Mouse (Mus musculus) liver, embryonic 16.5 days (tissue): ENCODE results near the gene Tcirg1. TPM values are rescaled to one million over a fixed set of nuclear protein-coding genes. Genes with fewer than 3 reads are reported as not detected.

Experiments used
- ATAC-seq: fragments of 200-750 bp; cut with Nextera tagmentation; 2 replicates; pipeline ENCODE4 v1.8.0; 2017; ENCODE audit warnings: low read depth, mild to moderate bottlenecking, moderate number of reproducible peaks, moderate library complexity
- H3K27ac ChIP-seq: fragments of 300-500 bp; sonication (generic); 2 replicates; pipeline ENCODE4 v1.5.1; 2014; ENCODE audit warnings: mild to moderate bottlenecking, low read length
- H3K27me3 ChIP-seq: fragments of 300-500 bp; sonication (generic); 2 replicates; pipeline ENCODE4 v1.6.1; 2014; ENCODE audit warnings: low read depth, low read length, mixed read lengths; ENCODE audit not compliant: control insufficient read depth, insufficient read depth
- H3K36me3 ChIP-seq: fragments of 300-500 bp; sonication (generic); 2 replicates; pipeline ENCODE4 v1.6.1; 2014; ENCODE audit warnings: mild to moderate bottlenecking; ENCODE audit not compliant: control insufficient read depth, insufficient read depth
- H3K4me1 ChIP-seq: fragments of 300-500 bp; sonication (generic); 2 replicates; pipeline ENCODE4 v1.6.1; 2014; ENCODE audit warnings: low read depth, low read length, mixed read lengths; ENCODE audit not compliant: control insufficient read depth
- H3K4me2 ChIP-seq: fragments of 300-500 bp; sonication (generic); 2 replicates; pipeline ENCODE4 v1.6.1; 2014; ENCODE audit warnings: low read depth, low read length, mixed read lengths
- H3K4me3 ChIP-seq: fragments of 300-500 bp; sonication (generic); 2 replicates; pipeline ENCODE4 v1.5.1; 2014; ENCODE audit warnings: low read depth, mild to moderate bottlenecking, low read length
- H3K9ac ChIP-seq: fragments of 300-500 bp; sonication (generic); 2 replicates; pipeline ENCODE4 v1.6.1; 2014; ENCODE audit warnings: low read depth, low read length
- H3K9me3 ChIP-seq: fragments of 300-500 bp; sonication (generic); replicated peaks from 2 replicates; pipeline ENCODE4 v1.6.1; 2016; ENCODE audit warnings: low read length; ENCODE audit not compliant: control insufficient read depth
- WGBS: fragments of 180-500 bp; shearing (Covaris S2); extraction: QIAGEN DNeasy Blood & Tissue Kit; methylation state at CpG from one replicate; pipeline ENCODE4 v1.1.7; 2014; ENCODE audit not compliant: insufficient replicate concordance; 5-methylcytosine and 5-hydroxymethylcytosine counted together
- polyA plus RNA-seq: library from polyadenylated mRNA; unstranded; fragments of >200 nt; fragmentation: Nextera tagmentation; extraction: Ambion mirVana; gene quantifications from 2 replicates; pipeline ENCODE4 v1.2.1, GENCODE M21; 2015

Gene Tcirg1
- polyA plus RNA-seq, 1 experiment from 2014 or later = 33.8 TPM

DNA sequence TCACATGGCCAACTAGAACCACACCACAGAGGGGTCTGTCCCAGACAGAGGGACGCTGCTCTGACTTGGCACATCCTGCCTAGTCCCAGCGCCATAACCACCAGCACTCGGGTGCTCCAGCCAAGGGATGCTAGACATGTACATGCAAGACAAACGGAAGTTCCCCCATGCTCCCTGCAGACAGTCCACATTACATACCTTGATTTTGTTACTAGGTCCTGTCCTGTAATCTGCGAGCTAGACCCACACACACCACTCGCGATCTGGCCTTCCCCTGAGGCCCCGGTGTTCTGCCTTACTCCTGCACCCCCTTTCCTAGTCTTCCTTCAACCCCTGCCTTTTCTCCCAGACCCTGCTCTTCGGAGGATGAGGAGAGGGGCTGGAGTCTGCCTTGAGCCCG lies 607 bp downstream of the Tcirg1 start:
- peaks cover 17% of the 10 kb centered on the region for H3K36me3 ChIP-seq
- peak overlapping the region; percentile 74 for H3K4me3 ChIP-seq
- ATAC-seq = no peak
- H3K27me3 ChIP-seq = no peaks in the 10 kb centered on the region
- no peaks in the 10 kb centered on the region for H3K9me3 ChIP-seq
- peaks cover 26% of the 10 kb centered on the region for H3K4me1 ChIP-seq
- H3K27ac ChIP-seq = peak overlapping the region; percentile 83
- 4% methylated on average over 10 of the region's 10 CpGs for WGBS
- peak overlapping the region; percentile 89 for H3K4me2 ChIP-seq
- H3K9ac ChIP-seq = peak overlapping the region; percentile 74

DNA sequence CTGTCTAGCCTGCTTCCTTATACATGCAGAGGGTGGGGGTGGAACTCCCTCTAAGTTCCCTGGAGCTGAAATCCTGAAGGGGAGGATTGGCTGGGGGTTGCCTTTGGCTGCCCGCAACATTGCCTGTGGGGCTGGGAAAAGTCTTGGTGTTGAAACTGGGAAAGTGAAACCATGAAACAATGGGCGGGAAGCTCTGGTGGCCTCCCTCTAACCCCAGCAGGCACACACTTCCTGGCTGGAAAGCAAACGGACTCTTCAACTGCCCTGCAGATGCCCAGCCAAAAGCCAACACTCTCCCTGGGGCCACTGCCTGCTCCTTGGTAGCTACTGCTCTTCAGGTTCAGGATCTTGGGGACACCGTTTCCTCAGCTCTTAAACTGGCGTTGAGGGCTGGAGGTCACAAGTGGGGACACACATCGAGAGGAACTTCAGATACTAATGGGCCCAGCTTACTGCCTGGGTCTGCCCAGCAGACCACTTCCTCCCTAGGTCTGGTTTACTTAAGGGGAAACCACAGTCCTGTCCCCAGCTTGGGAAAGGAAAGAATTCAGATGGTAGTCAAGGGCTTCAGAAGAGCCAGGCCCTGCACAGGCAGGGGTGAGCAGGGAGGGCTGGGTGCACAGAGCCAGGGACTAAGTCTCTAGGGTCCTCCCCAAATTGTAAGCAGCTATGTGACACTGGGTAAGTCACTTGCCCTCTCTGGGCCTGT lies 1.5 kb downstream of the Tcirg1 start:
- H3K36me3 ChIP-seq = peaks cover 17% of the 10 kb centered on the region
- peaks cover 25% of the 10 kb centered on the region for H3K4me1 ChIP-seq
- 10% methylated on average over 6 of the region's 6 CpGs for WGBS
- no peaks in the 10 kb centered on the region for H3K9me3 ChIP-seq
- H3K4me2 ChIP-seq = peak overlapping the region; percentile 89
- no peaks in the 10 kb centered on the region for H3K27me3 ChIP-seq
- no peak for ATAC-seq
- peak overlapping the region; percentile 74 for H3K4me3 ChIP-seq
- H3K27ac ChIP-seq = peak overlapping the region; percentile 83
- H3K9ac ChIP-seq = peak overlapping the region; percentile 74

DNA sequence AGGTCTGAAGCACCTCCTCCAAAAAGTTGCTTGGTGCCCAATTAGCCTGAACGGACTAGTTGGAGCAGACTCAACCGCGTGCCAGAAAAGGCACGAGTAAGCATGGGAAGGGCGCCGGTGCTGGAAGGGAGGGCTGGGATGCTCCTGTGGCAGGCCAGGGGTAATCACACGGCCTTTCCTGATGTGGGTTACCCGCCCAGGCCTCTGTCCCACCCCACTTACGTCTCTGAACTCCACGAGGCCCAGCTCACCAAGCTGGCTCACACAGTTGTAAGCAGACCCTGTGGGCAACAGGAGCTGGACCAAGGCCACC lies 2.6 kb downstream of the Tcirg1 start:
- Histone ChIP-seq H3K36me3 (peaks cover 17% of the 10 kb centered on the region), H3K4me3 (no peak overlapping the region), H3K4me1 (peaks cover 25% of the 10 kb centered on the region), H3K27me3 (no peaks in the 10 kb centered on the region), H3K9me3 (no peaks in the 10 kb centered on the region), H3K9ac (no peak overlapping the region), H3K27ac (no peak overlapping the region), H3K4me2 (no peak overlapping the region; the same call in 1 of the 2 replicates)
- WGBS = 68% methylated on average over 10 of the region's 10 CpGs
- ATAC-seq = no peak

DNA sequence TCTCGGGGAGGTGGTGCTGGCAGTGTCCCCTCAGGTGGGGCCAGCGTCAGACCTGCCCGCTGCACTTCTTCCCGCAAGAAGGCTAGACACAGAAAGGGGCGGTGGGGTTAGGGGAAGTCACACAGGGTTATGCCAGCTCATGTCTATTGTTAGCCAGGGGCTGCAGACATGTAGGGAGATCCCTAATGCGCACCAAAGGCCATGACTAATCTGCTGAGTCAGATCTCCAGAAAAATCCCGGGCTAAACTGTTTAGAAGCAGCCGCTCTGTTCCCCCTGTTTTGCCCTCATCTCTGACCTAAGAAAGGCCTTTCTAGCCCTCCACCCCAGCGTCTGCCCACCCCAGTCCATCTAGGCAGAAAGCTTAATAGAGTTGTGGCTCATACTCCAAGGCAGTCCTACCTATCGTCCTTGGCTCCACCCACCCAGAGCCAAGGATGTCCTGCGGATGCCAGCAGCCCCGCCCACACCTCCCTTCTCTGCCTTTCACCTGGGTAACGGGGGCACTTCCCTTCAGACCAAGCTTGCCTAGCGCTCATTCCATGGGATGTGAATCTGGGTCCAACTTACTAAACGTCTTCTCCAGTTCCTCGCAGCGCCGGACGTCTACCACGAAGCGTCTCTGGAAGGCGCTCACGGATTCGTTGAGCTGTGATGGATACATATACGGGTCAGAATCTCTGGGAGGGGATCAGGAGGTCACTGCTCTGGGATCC lies 3.1 kb downstream of the Tcirg1 start:
- H3K27me3 ChIP-seq = no peaks in the 10 kb centered on the region
- no peaks in the 10 kb centered on the region for H3K9me3 ChIP-seq
- no peak overlapping the region for H3K4me3 ChIP-seq
- H3K36me3 ChIP-seq = peaks cover 14% of the 10 kb centered on the region
- ATAC-seq = no peak
- no peak overlapping the region for H3K9ac ChIP-seq
- H3K4me2 ChIP-seq = no peak overlapping the region
- H3K4me1 ChIP-seq = peaks cover 25% of the 10 kb centered on the region
- H3K27ac ChIP-seq = no peak overlapping the region
- 81% methylated on average over 25 of the region's 25 CpGs for WGBS

DNA sequence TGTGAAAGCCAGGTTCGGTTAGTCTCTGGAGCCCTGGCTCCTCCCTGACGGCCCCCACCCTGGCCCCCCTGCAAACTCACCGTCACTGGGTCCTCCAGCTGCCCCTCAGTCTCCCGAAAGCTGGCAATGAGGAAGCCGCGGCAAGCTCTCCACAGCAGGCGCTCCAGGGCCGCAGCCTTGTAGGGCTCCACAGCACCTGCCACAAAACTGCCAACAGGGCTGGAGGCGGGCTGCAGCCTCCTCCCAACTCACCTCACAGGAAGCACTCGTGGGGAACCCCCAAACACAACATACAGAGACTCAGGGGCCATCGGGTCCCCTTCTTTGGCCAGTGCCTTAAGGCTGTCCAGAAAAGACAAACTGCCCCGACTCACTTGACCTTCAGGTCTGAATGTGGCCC lies 4.0 kb downstream of the Tcirg1 start:
- no peak overlapping the region for H3K27ac ChIP-seq
- H3K27me3 ChIP-seq = no peaks in the 10 kb centered on the region
- no peak overlapping the region for H3K4me3 ChIP-seq
- ATAC-seq = no peak
- H3K9ac ChIP-seq = no peak overlapping the region
- H3K9me3 ChIP-seq = no peaks in the 10 kb centered on the region
- H3K4me1 ChIP-seq = peaks cover 25% of the 10 kb centered on the region
- H3K36me3 ChIP-seq = peaks cover 9% of the 10 kb centered on the region
- H3K4me2 ChIP-seq = no peak overlapping the region
- WGBS = 69% methylated on average over 12 of the region's 12 CpGs

DNA sequence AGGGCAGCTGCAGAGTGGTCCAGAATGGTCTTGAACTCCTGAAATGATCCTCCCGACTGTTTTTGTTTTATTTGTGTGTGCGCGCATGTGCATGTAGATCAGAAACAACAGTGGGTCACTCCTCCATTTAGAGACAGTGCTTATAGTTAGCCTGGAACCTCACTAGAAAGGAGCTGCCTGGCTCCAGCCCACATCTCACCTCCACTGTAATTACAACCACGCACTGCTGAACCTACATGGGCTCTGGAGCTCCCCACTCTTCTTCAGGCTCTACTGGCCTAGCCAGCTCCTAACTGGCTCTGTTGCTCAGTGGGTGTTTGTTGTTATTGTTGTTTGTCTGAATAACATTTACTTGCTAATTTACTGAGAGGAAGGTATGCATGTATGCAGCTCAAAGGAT lies 7.3 kb downstream of the Tcirg1 start:
- Histone ChIP-seq H3K9me3 (no peaks in the 10 kb centered on the region), H3K36me3 (peaks cover 22% of the 10 kb centered on the region), H3K4me2 (no peak overlapping the region), H3K27ac (no peak overlapping the region), H3K9ac (no peak overlapping the region), H3K4me3 (no peak overlapping the region), H3K27me3 (no peaks in the 10 kb centered on the region), H3K4me1 (no peaks in the 10 kb centered on the region)
- ATAC-seq = no peak
- WGBS = 86% methylated on average over 4 of the region's 4 CpGs

DNA sequence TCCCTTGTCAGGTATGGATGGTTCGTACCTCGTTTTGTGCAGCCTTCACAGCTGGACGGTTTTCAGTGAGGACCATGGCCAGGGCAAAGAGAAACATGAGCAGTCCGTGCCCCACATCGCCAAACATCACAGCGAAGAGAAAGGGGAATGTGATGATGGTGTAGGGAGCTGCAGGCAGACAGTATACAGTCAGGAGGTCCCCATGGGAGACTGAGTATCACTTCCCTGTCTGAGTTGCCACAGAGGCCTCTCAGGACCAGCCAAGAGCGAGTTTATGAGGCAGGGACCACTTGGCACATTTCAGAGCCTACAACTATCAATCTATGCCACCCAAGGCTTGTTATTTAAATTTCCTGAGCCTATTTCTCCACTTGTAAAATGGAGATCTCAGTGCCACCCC lies 8.0 kb downstream of the Tcirg1 start:
- WGBS = 67% methylated on average over 7 of the region's 7 CpGs
- no peak overlapping the region for H3K4me3 ChIP-seq
- H3K9me3 ChIP-seq = no peaks in the 10 kb centered on the region
- H3K36me3 ChIP-seq = peaks cover 27% of the 10 kb centered on the region
- no peak for ATAC-seq
- H3K4me1 ChIP-seq = peaks cover 2% of the 10 kb centered on the region; the same call in 1 of the 2 replicates
- no peak overlapping the region for H3K27ac ChIP-seq
- H3K27me3 ChIP-seq = no peaks in the 10 kb centered on the region
- H3K4me2 ChIP-seq = no peak overlapping the region
- no peak overlapping the region for H3K9ac ChIP-seq

DNA sequence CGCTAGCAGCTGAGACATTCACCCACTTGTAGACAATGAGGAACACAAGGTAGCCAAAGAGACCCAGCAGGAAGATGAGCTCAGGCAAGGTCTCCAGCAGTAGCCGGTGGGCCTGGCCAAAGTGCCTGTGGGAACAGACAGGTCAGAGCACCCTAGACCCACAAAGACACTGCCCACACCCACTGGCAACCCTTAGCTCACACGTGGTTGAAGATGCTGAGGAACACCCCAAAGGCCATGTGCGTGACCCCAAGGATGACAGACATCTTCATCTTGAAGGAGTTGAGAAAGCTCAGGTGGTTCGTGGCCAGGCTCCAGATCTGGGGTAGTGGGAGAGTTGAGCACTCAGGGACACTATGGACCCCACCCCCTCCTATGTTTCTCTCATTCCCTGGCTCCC lies 9.4 kb downstream of the Tcirg1 start:
- H3K36me3 ChIP-seq = peaks cover 30% of the 10 kb centered on the region
- H3K27ac ChIP-seq = no peak overlapping the region
- H3K9ac ChIP-seq = no peak overlapping the region
- H3K4me2 ChIP-seq = no peak overlapping the region
- no peaks in the 10 kb centered on the region for H3K9me3 ChIP-seq
- no peaks in the 10 kb centered on the region for H3K27me3 ChIP-seq
- H3K4me3 ChIP-seq = no peak overlapping the region
- WGBS = 80% methylated on average over 5 of the region's 5 CpGs
- peaks cover 2% of the 10 kb centered on the region; the same call in 1 of the 2 replicates for H3K4me1 ChIP-seq
- ATAC-seq = no peak

DNA sequence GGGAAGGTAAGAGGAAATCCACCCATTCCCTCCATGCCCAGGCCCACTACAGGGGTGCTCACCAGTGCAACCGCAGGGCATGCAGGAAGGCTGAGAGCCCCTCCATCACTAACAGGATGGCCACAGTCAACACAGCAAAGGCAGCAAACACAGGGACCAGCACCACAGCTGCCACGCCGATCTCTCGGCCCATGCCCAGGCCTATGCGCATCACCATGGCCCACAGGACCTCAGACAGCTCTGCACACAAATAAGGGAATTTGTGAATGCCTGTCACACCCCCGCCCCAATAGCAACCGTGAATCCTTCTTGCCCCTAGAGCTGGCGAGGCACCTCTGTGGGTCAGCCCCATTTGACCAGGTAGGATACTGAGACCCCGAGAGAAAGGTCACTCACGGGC lies 10.7 kb downstream of the Tcirg1 start:
- 81% methylated on average over 10 of the region's 10 CpGs for WGBS
- Histone ChIP-seq H3K4me1 (peaks cover 2% of the 10 kb centered on the region; the same call in 1 of the 2 replicates), H3K36me3 (peaks cover 34% of the 10 kb centered on the region)

More for the DNA sequence above, 10.7 kb downstream of the Tcirg1 start:
- ATAC-seq = no peak
- H3K4me3 ChIP-seq = no peak overlapping the region
- H3K27ac ChIP-seq = no peak overlapping the region
- H3K4me2 ChIP-seq = no peak overlapping the region
- no peak overlapping the region for H3K9ac ChIP-seq
- no peaks in the 10 kb centered on the region for H3K27me3 ChIP-seq
- H3K9me3 ChIP-seq = no peaks in the 10 kb centered on the region
